Mouse (Mus musculus) C2C12 (cell line): ENCODE data around the gene Serpina5.
A peak's percentile ranks its signal among the peaks of the same experiment; 100 is the strongest.

Experiments
- CEBPB ChIP-seq: IDR thresholded peaks from one replicate; pipeline ENCODE4 v1.6.1; 2011; ENCODE audit warnings: low read depth, mild to moderate bottlenecking, control low read depth, moderate library complexity
- CTCF ChIP-seq: IDR thresholded peaks from one replicate; pipeline ENCODE4 v1.5.1; 2011; ENCODE audit not compliant: control insufficient read depth, insufficient read depth, insufficient read length
- MAX ChIP-seq: IDR thresholded peaks from one replicate; pipeline ENCODE4 v1.6.1; 2011; ENCODE audit warnings: mild to moderate bottlenecking, control low read depth
- MYOG ChIP-seq: IDR thresholded peaks from one replicate; pipeline ENCODE4 v1.6.1; 2011; ENCODE audit not compliant: control insufficient read depth, insufficient read length; ENCODE audit errors: extremely low read depth
- USF1 ChIP-seq: IDR thresholded peaks from one replicate; pipeline ENCODE4 v1.6.1; 2011; ENCODE audit warnings: low read depth, mild to moderate bottlenecking, control low read depth, moderate library complexity

DNA sequence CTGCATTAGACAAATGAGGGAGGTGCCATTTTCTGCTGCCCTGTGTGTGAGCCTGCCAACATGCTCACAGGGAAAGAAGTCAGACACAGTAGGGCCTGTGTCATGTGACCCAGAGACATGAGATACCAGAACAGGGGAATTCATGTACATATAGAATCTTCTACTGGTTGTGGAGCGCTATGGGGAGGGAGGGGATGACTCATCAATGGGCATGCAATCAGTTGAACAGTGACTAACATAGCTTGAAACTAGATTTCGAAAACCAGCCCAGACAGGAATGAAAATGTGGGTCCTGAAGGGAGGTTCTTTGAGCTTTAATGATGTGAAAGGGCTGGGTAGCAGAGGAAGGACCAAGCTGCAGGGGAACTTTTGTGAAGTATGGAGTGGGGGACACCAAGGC, 23.1 kb downstream of the Serpina5 start:
- TF ChIP-seq CTCF (no peak), USF1 (peak; percentile 41), MAX (no peak), MYOG (no peak), CEBPB (no peak)
